Mouse (Mus musculus) cerebellum, adult 11-12 months (tissue): ENCODE data around the gene Sh2d6.
A peak's percentile ranks its signal among the peaks of the same experiment; 100 is the strongest.

Source experiments
- DNase-seq: peaks from one replicate; pipeline ENCODE4 v3.0.0; 2022

The Sh2d6 gene

DNA sequence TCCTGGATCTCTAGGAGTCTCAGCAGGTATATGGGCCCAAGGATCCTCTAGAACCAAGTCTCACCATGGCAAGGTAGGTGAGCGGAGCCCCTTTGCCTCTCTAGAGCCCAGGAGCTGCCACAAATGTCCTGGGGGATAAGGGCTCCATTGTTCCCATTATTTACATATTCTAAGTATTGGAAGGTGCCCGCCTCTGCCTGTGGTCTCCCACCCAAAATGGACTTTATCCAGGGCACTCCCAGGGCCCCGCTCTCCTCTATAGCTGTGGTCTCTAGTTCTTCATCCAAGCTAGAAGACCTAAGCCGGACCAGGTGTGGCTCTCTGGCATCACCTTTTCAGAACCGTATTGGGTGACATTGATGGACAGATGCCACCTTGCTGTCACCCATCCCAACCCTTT lies at the start of gene Sh2d6:
Gene Sh2d6, minus strand, starts transcription at position 101 of the 400 bp plus-strand sequence.
- no peak for DNase-seq

DNA sequence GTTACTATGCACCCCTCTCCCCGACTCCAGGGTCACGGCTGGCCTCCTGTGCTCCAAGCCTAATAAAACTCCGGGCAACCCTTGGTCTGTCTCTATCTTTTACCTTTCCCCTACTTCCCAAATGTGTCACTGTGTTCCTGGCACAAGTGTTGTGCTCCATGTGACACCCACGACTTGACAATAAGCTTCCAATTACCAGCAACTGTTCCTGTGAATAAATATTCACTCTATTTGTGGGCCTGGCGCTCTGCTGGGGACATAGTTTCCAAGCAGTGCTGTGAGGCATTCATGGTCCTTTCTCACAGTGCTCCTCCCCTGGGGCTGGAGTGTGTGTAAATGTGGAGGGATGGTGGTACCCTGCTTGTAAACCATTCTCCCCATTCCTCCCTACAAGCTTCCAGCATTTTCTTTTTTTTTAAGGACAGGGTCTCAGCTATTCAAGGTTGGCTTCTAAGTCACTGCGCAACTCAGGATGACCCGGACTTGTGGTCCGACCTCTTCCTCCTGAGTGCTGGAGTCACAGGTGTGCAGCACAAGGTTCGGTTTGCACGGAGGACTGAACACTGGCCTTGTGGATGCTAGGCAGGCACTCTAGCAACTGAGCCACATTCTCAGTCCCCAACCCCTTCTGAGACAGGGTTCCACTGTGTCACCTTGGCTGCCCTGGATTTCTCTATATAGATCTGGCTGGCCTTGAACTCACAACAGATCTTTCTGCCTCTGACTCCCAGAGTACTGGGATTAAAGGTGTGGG lies 49.3 kb upstream of the Sh2d6 start:
- DNase-seq = no peak

- no peak for DNase-seq
Observed at GRCm38 (mm10) chr6:72568736-72569135, 47.2 kb upstream of the Sh2d6 start.

DNA sequence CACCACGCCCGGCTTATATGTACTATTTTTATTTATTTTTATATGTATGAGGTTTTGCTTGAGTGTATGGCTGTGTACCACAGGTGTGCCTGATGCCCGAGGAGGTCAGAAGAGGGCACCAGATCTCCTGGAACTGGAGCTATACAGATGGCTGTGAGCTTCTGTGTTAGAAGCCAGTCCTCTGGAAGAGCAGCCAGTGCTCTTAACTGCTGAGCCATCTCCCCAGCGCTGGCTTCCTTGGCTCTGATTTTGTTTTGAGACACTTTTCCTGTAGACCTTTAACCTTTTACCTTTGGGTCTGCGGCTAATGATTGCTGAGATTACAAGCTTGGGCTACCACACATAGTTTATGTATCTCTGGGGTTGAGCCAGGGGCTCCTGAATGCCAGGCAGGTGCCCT lies 46.0 kb upstream of the Sh2d6 start:
- DNase-seq = no peak

DNA sequence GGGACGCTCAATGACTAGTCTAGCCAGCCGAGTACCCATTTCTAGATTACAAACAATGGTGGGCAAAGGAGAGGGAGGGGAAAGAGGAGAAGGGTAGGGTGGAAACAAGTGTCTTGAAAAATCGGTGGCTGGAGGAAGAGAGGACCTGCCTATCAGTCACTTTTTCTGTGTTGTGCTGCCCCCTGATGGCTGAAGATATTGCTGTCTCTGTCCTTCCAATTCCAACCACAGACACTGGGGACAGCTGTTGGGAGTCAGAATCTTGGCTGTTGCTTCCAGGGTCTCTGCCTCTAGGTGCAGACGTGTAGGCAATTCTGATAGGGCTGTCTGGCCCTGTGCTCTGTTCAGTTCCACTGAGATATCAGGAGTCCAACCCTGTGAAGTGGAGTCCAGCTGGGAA lies 44.5 kb upstream of the Sh2d6 start:
- DNase-seq = peak; percentile 69

DNA sequence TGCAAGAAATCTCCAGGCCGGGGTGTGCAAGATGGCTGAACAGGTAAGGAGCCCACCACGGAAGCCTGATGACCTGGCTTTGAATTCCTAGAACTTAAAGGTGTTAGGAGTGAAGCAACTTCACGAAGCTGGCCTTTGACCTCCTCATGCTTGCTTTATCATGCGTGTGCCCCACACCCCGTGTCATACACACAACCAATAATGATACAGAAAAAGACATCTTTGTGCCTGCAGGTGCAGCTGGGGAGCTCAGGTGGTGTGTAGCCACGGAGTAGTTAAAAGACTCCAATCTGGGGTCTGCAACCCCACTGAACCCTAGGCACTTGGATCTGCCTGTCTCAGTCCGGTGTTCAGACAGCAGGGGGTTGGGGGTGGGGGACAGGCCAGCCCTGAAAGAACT lies 44.0 kb upstream of the Sh2d6 start:
- no peak for DNase-seq

GRCm38 (mm10) chr6:72562894-72563293 lies 41.4 kb upstream of the Sh2d6 start:
- no peak for DNase-seq

DNA sequence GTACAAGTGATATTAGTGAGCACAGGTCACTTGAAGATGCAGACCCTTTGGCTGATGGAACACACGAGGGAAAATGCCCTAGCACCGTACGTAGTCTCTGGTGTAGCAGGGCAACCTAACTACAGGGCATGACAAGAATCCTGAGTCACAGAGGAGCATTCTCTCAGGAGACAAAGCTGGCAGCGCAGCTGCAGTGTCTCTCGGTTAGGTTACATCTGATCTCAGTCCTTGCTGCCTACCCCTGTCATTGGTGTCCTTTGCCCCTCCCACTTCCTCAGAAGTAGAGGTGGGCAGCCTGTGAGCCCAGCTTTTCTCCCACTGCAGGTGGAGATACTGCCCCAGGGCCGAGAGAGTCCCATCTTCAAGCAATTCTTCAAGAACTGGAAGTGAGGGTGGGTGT lies 41.0 kb upstream of the Sh2d6 start:
- DNase-seq = no peak

- no peak for DNase-seq
Observed at GRCm38 (mm10) chr6:72560801-72561200, 39.3 kb upstream of the Sh2d6 start.

DNA sequence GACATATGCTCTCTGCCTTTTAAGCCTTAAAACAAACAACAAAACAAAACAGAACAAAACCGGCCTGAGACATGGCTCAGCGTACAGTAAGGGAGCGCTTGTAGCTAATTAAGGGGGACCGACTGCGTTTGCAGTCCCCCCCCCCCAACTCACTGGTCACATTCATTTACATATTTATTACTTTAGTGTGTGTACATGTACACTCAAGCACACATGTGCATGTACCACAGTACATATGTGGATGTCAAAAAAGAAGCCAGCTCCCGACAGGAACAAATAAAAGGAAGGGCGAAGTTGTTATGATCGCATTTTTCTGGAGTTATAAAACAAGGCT lies 31.5 kb upstream of the Sh2d6 start:
- no peak for DNase-seq

DNA sequence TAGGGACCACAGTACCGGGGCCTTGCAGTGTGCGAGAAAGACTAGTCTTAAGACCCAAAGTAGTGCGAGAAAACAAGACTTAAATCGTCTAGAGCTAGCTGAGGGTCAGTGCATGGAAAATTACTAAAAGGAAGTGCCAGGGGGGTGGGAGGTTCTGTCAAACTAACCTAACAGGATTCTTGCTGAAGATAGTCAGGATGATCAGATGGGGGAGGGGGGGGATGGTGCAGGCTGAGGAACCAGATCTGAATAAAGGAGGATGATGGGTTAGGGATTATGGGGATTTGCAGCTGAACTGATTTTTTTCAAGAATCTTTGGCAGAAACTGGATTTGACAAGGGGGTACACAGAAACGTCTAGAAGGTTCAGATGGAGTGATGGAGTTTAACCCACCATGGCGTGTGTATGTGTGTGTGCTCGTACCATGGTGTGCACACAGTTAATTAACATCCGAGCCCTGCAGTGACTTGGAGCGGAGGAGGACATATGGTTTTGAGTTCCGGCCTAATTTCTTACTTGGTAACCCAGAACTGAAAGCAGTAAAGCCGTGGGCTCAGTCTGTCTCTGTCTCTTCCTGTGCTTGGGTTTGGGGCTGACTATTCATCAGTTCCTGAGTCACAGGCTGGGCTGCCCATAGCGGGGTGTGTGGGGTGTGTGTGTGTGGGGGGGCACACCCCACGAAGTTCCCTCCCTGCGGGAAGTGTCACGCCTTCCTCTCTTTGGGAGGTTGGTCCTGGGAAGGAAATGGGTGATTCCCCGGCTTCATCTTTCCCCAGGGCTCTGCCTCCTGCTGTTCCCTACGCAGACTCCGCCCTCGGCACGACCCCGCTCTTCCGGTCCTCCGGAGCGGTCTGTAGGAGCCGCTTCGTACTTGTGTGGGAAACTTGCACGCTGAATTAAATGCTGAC lies 30.9 kb upstream of the Sh2d6 start:
- no peak for DNase-seq

GRCm38 (mm10) chr6:72550503-72551100 lies 29.1 kb upstream of the Sh2d6 start:
- no peak for DNase-seq

GRCm38 (mm10) chr6:72550025-72550424 lies 28.5 kb upstream of the Sh2d6 start:
- DNase-seq = no peak

GRCm38 (mm10) chr6:72549041-72549580 lies 27.6 kb upstream of the Sh2d6 start:
- no peak for DNase-seq

DNA sequence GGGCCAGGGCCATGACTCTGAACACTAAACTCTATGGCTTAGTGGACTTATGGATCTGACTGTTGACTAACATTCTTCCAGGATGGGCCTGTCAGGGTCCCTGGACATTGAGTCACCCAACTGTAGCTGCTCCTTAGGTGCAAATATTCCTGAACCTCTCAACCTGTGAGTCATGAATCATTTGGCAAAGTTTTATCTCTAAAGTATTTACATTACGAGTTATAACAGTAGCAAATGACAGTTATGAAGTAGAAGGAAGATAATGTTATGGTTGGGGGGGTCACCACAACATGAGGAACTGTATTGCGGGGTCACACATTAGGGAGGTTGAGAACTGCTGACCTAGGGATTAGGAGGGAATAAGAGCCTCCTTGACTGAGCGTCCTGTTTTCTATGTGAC lies 26.4 kb upstream of the Sh2d6 start:
- DNase-seq = no peak

GRCm38 (mm10) chr6:72547121-72547520 lies 25.6 kb upstream of the Sh2d6 start:
- no peak for DNase-seq

DNA sequence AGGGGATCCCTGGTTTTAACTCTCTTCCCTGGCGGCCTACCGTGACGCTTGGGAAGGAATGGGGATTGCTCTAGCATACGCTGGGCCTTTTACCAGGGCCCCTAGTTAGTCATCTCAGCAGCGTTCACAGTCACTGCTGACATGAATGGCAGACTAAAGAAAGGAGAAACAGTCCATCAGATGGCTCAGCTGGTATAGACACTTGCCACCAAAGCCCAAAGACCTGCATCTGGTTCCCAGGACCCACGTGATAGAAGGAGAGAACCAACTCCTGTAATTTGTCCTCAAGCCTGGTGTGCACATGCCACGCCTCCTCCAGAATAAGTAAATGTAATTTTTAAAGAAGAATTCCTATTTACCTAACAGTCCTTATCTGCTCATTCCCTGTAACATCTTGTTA lies 23.9 kb upstream of the Sh2d6 start:
- DNase-seq = no peak

GRCm38 (mm10) chr6:72544283-72544987 lies 22.9 kb upstream of the Sh2d6 start, which contains the start of gene Capg:
Gene Capg (plus strand): TSS chr6:72544391.
- DNase-seq = no peak

DNA sequence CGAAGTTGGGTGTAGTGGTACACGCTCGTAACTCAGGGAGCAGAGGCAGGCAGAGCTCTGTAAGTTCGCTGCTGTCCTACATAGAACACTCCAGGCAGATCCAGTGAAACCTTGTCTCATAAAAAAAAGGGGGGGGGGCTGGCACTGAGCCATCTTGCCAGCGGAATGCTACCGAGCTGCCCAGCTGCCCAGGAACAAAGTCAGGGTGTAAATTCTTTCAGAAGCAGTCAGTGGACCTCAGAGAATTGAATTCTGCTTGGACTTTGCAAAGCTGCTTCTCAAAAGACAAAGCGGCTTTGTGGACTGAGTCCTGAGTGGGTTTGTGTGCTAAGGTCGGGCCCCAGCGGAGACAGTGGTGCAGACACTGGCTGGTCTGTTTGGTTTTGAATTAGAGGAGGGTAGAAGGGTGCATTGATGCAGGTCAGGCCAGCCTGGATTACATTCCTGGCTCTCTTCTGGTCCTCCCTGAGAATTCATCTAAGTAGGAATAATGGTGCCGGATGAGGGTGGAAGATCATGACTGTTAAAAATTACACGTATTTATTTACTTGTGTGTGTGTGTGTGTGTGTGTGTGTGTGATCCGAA lies 21.9 kb upstream of the Sh2d6 start:
- DNase-seq = no peak

- DNase-seq = peak; percentile 96
Observed at GRCm38 (mm10) chr6:72538562-72539031, 17.1 kb upstream of the Sh2d6 start.

GRCm38 (mm10) chr6:72537998-72538500 lies 16.5 kb upstream of the Sh2d6 start:
- DNase-seq = peak; percentile 64

DNA sequence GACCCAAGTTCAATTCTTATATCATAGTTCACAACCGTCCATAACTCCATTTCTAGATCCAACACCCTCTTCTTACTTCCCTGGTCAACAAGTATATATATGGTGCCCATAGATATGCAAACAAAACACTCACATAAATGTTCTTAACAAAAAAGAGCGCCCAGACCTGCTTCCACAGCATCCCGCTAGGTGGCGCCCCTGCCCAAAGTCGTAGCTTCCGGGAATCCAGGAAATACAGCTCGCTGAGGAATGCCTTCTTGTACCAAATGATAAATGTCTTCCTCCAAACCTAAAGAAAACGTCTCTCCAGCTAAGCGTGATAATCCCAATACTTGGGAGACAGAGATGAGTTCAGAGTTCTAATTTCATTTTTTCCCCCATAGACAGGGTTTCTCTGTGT lies 13.7 kb upstream of the Sh2d6 start:
- peak; percentile 65 for DNase-seq
